Mouse (Mus musculus): Measurements from ENCODE around the gene Egfem1. TPM values are rescaled to one million over a fixed set of nuclear protein-coding genes. Genes with fewer than 3 reads are reported as not detected.

The Egfem1 gene
- polyA plus RNA-seq (2015; fragmentation: Nextera tagmentation; extraction: Ambion mirVana): 1.4 and 1.6 TPM in 2 replicates

GRCm38 (mm10) chr3:29081952-29082295, at the start of gene Egfem1:
Egfem1 (plus strand) TSS chr3:29082023.
- no peaks in the 10 kb centered on the region for H3K4me1 ChIP-seq (replicated peaks; ENCODE audit: insufficient read depth, low read length)
- no peaks in the 10 kb centered on the region for H3K36me3 ChIP-seq (ENCODE audit: insufficient read depth, low read length)
- 0 out of 2 replicates have a peak within 1 kb of the TSS, but pooled peaks have one; percentile 13 for H3K9ac ChIP-seq (ENCODE audit: low read depth, low read length)
- peak within 1 kb of the TSS; percentile 85 for H3K4me2 ChIP-seq (ENCODE audit: low read length)
- 7% methylated on average over 12 of the region's 12 CpGs for WGBS
- peaks cover 24% of the 10 kb centered on the region for H3K27me3 ChIP-seq (ENCODE audit: insufficient read depth, low read length)
- peak within 1 kb of the TSS; percentile 39 for H3K4me3 ChIP-seq (replicated peaks; ENCODE audit: low read depth, low read length)
- DNase-seq (ENCODE audit: low spot score) (no peak), ATAC-seq (replicated peaks; ENCODE audit: low FRiP score, low read depth) (peak; percentile 17; the same call in 1 of the 2 replicates)
- H3K9me3 ChIP-seq (replicated peaks; ENCODE audit: low read length): no peaks in the 10 kb centered on the region
- TF ChIP-seq CTCF (IDR thresholded peaks at IDR 0.05; ENCODE audit: low read depth): no peak
- H3K27ac ChIP-seq: no peak within 1 kb of the TSS

DNA sequence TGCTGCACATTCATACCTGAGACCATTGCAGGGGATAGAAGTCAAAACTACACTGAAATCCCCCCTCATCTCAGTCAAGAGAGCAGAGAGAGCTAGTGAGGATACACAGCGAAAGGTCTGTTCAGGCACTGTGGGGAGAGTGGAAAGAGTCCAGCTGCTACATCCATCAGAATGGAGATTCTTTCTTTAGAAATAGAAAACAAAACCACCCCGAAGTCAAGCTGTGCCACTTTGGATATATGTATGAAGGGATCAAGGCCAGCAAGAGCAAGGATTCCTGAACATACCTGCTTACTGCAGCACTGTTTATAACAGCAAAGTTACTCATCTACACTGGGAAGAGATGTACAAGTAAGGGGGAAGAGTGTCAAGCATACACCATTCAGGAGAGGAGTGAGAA, 48.7 kb upstream of the Egfem1 start:
- no peaks in the 10 kb centered on the region for H3K36me3 ChIP-seq (ENCODE audit: insufficient read depth, low read length)
- H3K27ac ChIP-seq: no peak overlapping the region
- H3K4me2 ChIP-seq (ENCODE audit: low read length): no peak overlapping the region
- 78% methylated on average over 2 of the region's 2 CpGs for WGBS
- no peak for TF ChIP-seq CTCF (IDR thresholded peaks at IDR 0.05; ENCODE audit: low read depth)
- no peak overlapping the region for H3K4me3 ChIP-seq (replicated peaks; ENCODE audit: low read depth, low read length)
- H3K9me3 ChIP-seq (replicated peaks; ENCODE audit: low read length): no peaks in the 10 kb centered on the region
- ATAC-seq (replicated peaks; ENCODE audit: low FRiP score, low read depth): no peak
- no peak for DNase-seq (ENCODE audit: low spot score)
- no peak overlapping the region for H3K9ac ChIP-seq (ENCODE audit: low read depth, low read length)
- H3K27me3 ChIP-seq (ENCODE audit: insufficient read depth, low read length): no peaks in the 10 kb centered on the region
- no peaks in the 10 kb centered on the region for H3K4me1 ChIP-seq (replicated peaks; ENCODE audit: insufficient read depth, low read length)

DNA sequence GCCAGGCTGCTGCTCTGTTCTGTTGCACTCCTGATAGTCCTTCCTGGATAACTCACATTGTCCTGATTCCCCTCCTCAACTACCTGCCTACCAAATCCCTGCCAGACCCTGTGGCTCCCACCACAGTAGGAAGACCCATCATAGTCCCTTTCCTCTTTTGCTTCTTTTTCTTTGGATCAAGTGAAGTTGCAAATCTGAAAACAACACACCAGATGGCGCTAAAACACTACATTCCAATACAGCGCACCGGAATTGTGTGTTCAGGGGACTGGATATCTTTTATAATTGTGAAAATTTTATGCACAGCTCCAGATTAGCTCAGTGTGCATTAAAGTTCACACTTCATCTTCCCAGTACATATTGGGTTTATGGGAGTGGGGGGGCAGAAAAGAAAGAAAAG, 45.7 kb upstream of the Egfem1 start:
- ATAC-seq (replicated peaks; ENCODE audit: low FRiP score, low read depth): no peak; the same call in 1 of the 2 replicates

DNA sequence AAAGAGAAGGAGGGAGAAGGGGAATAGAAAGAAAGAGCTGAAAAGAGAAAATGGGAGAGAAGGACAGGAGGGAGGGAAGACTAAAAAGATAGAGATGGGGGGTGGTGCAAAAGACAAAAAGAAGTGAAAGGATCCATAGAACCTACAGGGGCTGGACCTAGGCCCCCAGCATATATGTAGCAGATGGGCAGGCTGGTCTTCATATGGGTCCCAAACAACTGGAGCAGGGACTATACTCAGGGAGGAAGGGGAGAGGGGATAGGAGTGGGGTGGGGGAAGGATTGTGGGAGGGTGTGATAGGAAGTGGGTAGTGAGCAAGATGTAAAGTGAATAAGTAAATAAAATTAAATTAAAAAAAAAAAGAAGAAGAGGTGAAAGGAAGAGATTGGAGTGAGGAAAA, 45.2 kb upstream of the Egfem1 start:
- no peaks in the 10 kb centered on the region for H3K36me3 ChIP-seq (ENCODE audit: insufficient read depth, low read length)
- ATAC-seq (replicated peaks; ENCODE audit: low FRiP score, low read depth): no peak

More for the DNA sequence above, 45.7 kb upstream of the Egfem1 start:
- no peak overlapping the region for H3K4me2 ChIP-seq (ENCODE audit: low read length)
- no peak overlapping the region for H3K27ac ChIP-seq
- H3K4me1 ChIP-seq (replicated peaks; ENCODE audit: insufficient read depth, low read length): no peaks in the 10 kb centered on the region
- no peaks in the 10 kb centered on the region for H3K27me3 ChIP-seq (ENCODE audit: insufficient read depth, low read length)
- DNase-seq (ENCODE audit: low spot score): peak; percentile 70
- no peak overlapping the region for H3K4me3 ChIP-seq (replicated peaks; ENCODE audit: low read depth, low read length)
- H3K9ac ChIP-seq (ENCODE audit: low read depth, low read length): no peak overlapping the region
- 0% methylated on average over 3 of the region's 3 CpGs for WGBS
- H3K9me3 ChIP-seq (replicated peaks; ENCODE audit: low read length): no peaks in the 10 kb centered on the region
- no peaks in the 10 kb centered on the region for H3K36me3 ChIP-seq (ENCODE audit: insufficient read depth, low read length)
- peak; percentile 87 for TF ChIP-seq CTCF (IDR thresholded peaks at IDR 0.05; ENCODE audit: low read depth)

GRCm38 (mm10) chr3:29040064-29040463, 41.8 kb upstream of the Egfem1 start:
- Histone ChIP-seq H3K36me3 (ENCODE audit: insufficient read depth, low read length) (no peaks in the 10 kb centered on the region), H3K4me2 (ENCODE audit: low read length) (no peak overlapping the region), H3K4me3 (replicated peaks; ENCODE audit: low read depth, low read length) (no peak overlapping the region), H3K27me3 (ENCODE audit: insufficient read depth, low read length) (no peaks in the 10 kb centered on the region), H3K27ac (no peak overlapping the region), H3K9me3 (replicated peaks; ENCODE audit: low read length) (no peaks in the 10 kb centered on the region), H3K9ac (ENCODE audit: low read depth, low read length) (no peak overlapping the region), H3K4me1 (replicated peaks; ENCODE audit: insufficient read depth, low read length) (no peaks in the 10 kb centered on the region)
- TF ChIP-seq CTCF (IDR thresholded peaks at IDR 0.05; ENCODE audit: low read depth): no peak
- ATAC-seq (replicated peaks; ENCODE audit: low FRiP score, low read depth): no peak
- WGBS: 92% methylated on average over 7 of the region's 7 CpGs
- no peak for DNase-seq (ENCODE audit: low spot score)

More for the DNA sequence above, 45.2 kb upstream of the Egfem1 start:
- Histone ChIP-seq H3K27ac (no peak overlapping the region), H3K4me3 (replicated peaks; ENCODE audit: low read depth, low read length) (no peak overlapping the region), H3K4me1 (replicated peaks; ENCODE audit: insufficient read depth, low read length) (no peaks in the 10 kb centered on the region), H3K27me3 (ENCODE audit: insufficient read depth, low read length) (no peaks in the 10 kb centered on the region), H3K9ac (ENCODE audit: low read depth, low read length) (no peak overlapping the region), H3K4me2 (ENCODE audit: low read length) (no peak overlapping the region), H3K9me3 (replicated peaks; ENCODE audit: low read length) (no peaks in the 10 kb centered on the region)
- no peak for DNase-seq (ENCODE audit: low spot score)
- no peak for TF ChIP-seq CTCF (IDR thresholded peaks at IDR 0.05; ENCODE audit: low read depth)

DNA sequence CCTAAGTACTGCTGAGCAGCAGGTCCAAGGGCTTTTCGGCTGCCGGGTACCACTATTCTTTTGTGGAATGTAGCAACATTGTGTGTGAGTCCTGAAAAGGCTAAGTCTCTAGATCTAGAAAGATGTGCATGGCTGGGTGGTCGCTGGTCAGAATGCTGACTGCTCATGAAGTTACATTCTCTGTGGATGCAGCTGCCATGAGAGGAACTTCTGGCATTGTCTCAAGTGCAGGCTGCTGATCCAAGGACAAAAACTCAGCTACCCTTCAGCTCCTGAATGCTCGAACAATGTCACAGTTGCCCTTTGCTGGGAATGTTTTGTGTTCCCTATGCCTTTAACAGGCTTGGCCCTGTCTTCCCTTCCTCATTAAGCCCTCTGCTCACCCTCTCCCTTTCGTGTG, 35.5 kb upstream of the Egfem1 start:
- no peaks in the 10 kb centered on the region for H3K27me3 ChIP-seq (ENCODE audit: insufficient read depth, low read length)
- no peaks in the 10 kb centered on the region for H3K9me3 ChIP-seq (replicated peaks; ENCODE audit: low read length)
- H3K4me3 ChIP-seq (replicated peaks; ENCODE audit: low read depth, low read length): no peak overlapping the region
- H3K9ac ChIP-seq (ENCODE audit: low read depth, low read length): no peak overlapping the region
- H3K27ac ChIP-seq: no peak overlapping the region
- no peaks in the 10 kb centered on the region for H3K4me1 ChIP-seq (replicated peaks; ENCODE audit: insufficient read depth, low read length)
- no peak for TF ChIP-seq CTCF (IDR thresholded peaks at IDR 0.05; ENCODE audit: low read depth)
- H3K36me3 ChIP-seq (ENCODE audit: insufficient read depth, low read length): no peaks in the 10 kb centered on the region
- no peak overlapping the region for H3K4me2 ChIP-seq (ENCODE audit: low read length)
- no peak for ATAC-seq (replicated peaks; ENCODE audit: low FRiP score, low read depth)
- no peak for DNase-seq (ENCODE audit: low spot score)
- 83% methylated on average over 5 of the region's 5 CpGs for WGBS

- no peak for DNase-seq (ENCODE audit: low spot score)
- no peaks in the 10 kb centered on the region for H3K27me3 ChIP-seq (ENCODE audit: insufficient read depth, low read length)
- H3K27ac ChIP-seq: no peak overlapping the region
- ATAC-seq (replicated peaks; ENCODE audit: low FRiP score, low read depth): no peak
- WGBS: 75% methylated on average over 14 of the region's 14 CpGs
- no peak overlapping the region for H3K4me3 ChIP-seq (replicated peaks; ENCODE audit: low read depth, low read length)
- no peak overlapping the region for H3K9ac ChIP-seq (ENCODE audit: low read depth, low read length)
- H3K9me3 ChIP-seq (replicated peaks; ENCODE audit: low read length): no peaks in the 10 kb centered on the region
- no peaks in the 10 kb centered on the region for H3K36me3 ChIP-seq (ENCODE audit: insufficient read depth, low read length)
- no peaks in the 10 kb centered on the region for H3K4me1 ChIP-seq (replicated peaks; ENCODE audit: insufficient read depth, low read length)
- H3K4me2 ChIP-seq (ENCODE audit: low read length): no peak overlapping the region
- no peak for TF ChIP-seq CTCF (IDR thresholded peaks at IDR 0.05; ENCODE audit: low read depth)
Observed at GRCm38 (mm10) chr3:29047273-29047932, 34.4 kb upstream of the Egfem1 start.

All from kidney, postnatal 0 days (tissue).